Mouse (Mus musculus) intestine, postnatal 0 days (tissue): ENCODE measurements around the gene Gm36079. TPM values are rescaled to one million over a fixed set of nuclear protein-coding genes. Genes with fewer than 3 reads are reported as not detected.
"Not testable (repeated sequence)": the region's sequence is repeated elsewhere in the genome, so short reads cannot be mapped to it uniquely, and the experiment has no call there.

Source experiments
- ATAC-seq: fragments of 200-750 bp; cut with Nextera tagmentation; 2 replicates; pipeline ENCODE4 v1.8.0; 2017; ENCODE audit warnings: mild to moderate bottlenecking, moderate TSS enrichment, moderate library complexity
- H3K27ac ChIP-seq: fragments of 300-500 bp; sonication (generic); 2 replicates; pipeline ENCODE4 v1.5.1; 2014; ENCODE audit warnings: mild to moderate bottlenecking, low read depth, low read length, moderate library complexity
- H3K27me3 ChIP-seq: fragments of 300-500 bp; sonication (generic); replicated peaks from 2 replicates; pipeline ENCODE4 v1.6.1; 2014; ENCODE audit warnings: low read length, mixed read lengths; ENCODE audit not compliant: control insufficient read depth, insufficient read depth
- H3K36me3 ChIP-seq: fragments of 300-500 bp; sonication (generic); 2 replicates; pipeline ENCODE4 v1.6.1; 2014; ENCODE audit warnings: mild to moderate bottlenecking, moderate library complexity; ENCODE audit not compliant: control insufficient read depth, insufficient read depth
- H3K4me1 ChIP-seq: fragments of 300-500 bp; sonication (generic); replicated peaks from 2 replicates; pipeline ENCODE4 v1.6.1; 2014; ENCODE audit warnings: antibody characterized with exemption, low read length, mixed read lengths; ENCODE audit not compliant: control insufficient read depth, insufficient read depth
- H3K4me2 ChIP-seq: fragments of 300-500 bp; sonication (generic); replicated peaks from 2 replicates; pipeline ENCODE4 v1.6.1; 2014; ENCODE audit warnings: low read depth, mild to moderate bottlenecking, moderate library complexity
- H3K4me3 ChIP-seq: fragments of 300-500 bp; sonication (generic); 2 replicates; pipeline ENCODE4 v1.5.1; 2014; ENCODE audit warnings: low read depth, low read length
- H3K9ac ChIP-seq: fragments of 300-500 bp; sonication (generic); 2 replicates; pipeline ENCODE4 v1.6.1; 2014; ENCODE audit warnings: mild to moderate bottlenecking, low read depth, low read length
- H3K9me3 ChIP-seq: fragments of 300-500 bp; sonication (generic); 2 replicates; pipeline ENCODE4 v1.6.1; 2016; ENCODE audit warnings: mixed run types; ENCODE audit not compliant: control insufficient read depth
- WGBS: fragments of 180-500 bp; shearing (Covaris S2); extraction: QIAGEN DNeasy Blood & Tissue Kit; methylation state at CpG from one replicate; pipeline ENCODE4 v1.1.7; 2014; 5-methylcytosine and 5-hydroxymethylcytosine counted together
- polyA plus RNA-seq: library from polyadenylated mRNA; unstranded; fragments of >200 nt; fragmentation: Nextera tagmentation; extraction: Ambion mirVana; gene quantifications from 2 replicates; pipeline ENCODE4 v1.2.1, GENCODE M21; 2015

Gene Gm36079
- polyA plus RNA-seq, 1 experiment from 2014 or later, result not detected

DNA sequence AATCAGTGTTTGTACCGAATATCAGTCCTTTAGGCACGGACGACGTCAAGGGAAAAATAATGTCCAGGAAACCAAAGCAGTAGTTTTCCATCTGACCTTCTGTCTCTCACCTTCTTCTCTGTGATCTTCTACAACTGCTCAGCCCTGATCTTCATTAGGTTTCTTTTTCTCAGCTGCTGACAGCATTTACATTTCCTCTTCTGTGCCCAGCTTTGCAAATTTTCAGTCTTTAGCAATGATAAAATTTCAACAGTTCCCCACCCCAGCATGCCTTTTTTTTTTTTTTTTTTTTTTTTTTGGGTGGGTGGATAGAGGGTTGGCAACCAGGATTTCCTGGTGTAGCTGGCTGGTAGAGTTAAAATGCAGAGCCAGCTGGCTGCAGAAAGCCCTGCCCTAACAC lies 27.6 kb downstream of the Gm36079 start:
- H3K4me3 ChIP-seq, H3K9ac ChIP-seq, H3K36me3 ChIP-seq, H3K4me1 ChIP-seq, H3K4me2 ChIP-seq, H3K27ac ChIP-seq, H3K9me3 ChIP-seq, ATAC-seq, H3K27me3 ChIP-seq: not testable (repeated sequence)
- WGBS, result no CpG with 5 or more reads among the region's 4 CpGs

DNA sequence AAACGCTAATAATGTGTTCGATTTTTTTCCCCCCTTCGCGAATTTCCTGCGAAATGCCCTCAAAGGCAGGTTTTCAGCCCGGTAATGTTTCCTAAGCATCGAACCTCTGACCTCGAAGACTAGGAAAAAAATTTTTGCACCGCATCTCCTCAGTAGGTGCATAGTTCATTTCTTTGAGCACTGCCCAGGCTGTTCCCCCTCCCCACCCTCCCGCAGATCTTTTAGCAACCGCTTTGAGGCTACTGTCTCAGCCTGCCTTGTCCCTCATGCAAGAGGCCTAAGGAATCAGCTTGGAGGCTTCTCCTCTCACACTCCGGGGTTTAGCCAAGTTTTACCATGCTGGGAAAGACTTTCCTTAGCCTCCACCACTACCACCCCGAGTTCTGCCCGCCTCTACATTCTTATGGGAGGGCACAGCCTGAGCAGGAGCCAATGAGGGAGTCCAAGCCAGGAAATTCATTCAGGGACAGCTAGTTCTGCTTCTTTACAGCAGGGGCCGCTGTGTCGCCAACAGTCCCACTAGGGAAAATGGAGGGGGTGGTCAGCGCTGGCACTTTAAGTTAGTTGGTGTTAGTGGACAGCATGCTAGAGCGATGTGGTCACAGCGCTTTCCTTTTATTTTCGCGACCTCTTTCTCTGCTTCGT lies 28.2 kb downstream of the Gm36079 start:
- not testable (repeated sequence) for ATAC-seq, H3K4me3 ChIP-seq

DNA sequence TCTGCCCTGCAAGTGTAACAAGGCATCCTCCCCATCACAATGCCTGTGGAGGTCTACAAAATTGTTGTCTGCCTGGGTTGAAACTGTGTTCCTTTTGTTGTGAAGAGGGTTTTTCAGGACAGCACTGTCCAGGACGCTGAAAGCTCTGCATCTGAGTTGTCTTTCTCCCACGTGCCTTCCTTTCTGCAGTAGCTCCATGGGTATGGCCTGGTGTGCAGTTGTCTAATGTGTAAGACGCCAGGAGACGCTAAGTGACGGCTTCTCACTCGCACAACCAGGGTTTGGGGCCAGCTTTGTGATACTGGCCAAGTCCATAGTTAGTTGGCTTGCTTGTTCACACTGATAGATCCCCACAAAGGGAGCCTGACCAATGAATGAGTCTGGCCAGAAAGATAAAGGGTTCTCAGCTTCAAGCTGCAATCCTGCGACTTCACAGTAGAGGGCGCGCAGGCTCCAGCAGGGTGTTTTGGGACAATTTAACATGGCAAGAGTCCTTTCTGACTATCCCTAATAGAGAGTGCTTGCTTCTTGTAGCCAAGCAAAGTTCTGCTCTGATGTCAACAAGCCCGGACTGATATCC lies 34.8 kb downstream of the Gm36079 start:
- not testable (repeated sequence) for H3K36me3 ChIP-seq, H3K27me3 ChIP-seq, H3K4me2 ChIP-seq, H3K9me3 ChIP-seq, H3K27ac ChIP-seq, H3K4me3 ChIP-seq, ATAC-seq, H3K4me1 ChIP-seq, H3K9ac ChIP-seq
- WGBS, result no CpG with 5 or more reads among the region's 10 CpGs

More for the DNA sequence above, 28.2 kb downstream of the Gm36079 start:
- H3K4me1 ChIP-seq, H3K9ac ChIP-seq, H3K4me2 ChIP-seq, H3K9me3 ChIP-seq, H3K27me3 ChIP-seq, H3K27ac ChIP-seq, H3K36me3 ChIP-seq: not testable (repeated sequence)
- WGBS, result no CpG with 5 or more reads among the region's 22 CpGs

DNA sequence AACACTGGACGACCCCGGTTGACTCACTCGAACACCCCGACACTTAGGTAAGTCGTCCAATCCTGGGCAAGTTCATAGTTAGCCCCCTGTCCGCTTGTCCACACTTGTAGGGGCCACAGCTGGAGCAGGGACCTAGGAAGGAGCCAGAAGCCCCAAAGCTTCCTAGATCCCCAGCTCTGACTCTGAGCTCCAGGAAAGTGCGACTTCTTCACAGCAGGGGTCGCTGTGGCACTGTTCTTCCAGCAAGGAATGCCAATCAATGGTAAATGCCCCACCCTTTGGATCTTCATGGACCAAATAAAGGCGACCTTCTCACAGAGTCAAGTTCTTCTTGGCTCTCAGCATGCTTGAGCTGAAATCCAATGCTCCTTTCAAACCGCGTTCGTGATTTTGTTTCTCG lies 35.5 kb downstream of the Gm36079 start:
- not testable (repeated sequence) for H3K27ac ChIP-seq, ATAC-seq, H3K27me3 ChIP-seq, H3K9ac ChIP-seq, H3K4me2 ChIP-seq, H3K9me3 ChIP-seq, H3K4me1 ChIP-seq, H3K36me3 ChIP-seq, H3K4me3 ChIP-seq
- no CpG with 5 or more reads among the region's 13 CpGs for WGBS

Other genes with a start within 250 kb of the Gm36079 start
- gene Zfp131, start 236.1 kb downstream of the Gm36079 start, polyA plus RNA-seq, result 12.9 and 15.4 TPM in 2 replicates
- gene AF067063, start 196.8 kb downstream of the Gm36079 start, polyA plus RNA-seq, result not detected in 2 replicates
- gene D13Ertd608e, start 191.0 kb downstream of the Gm36079 start, polyA plus RNA-seq, result not detected in 2 replicates
- gene Tcstv1, start 132.2 kb downstream of the Gm36079 start, polyA plus RNA-seq, result not detected in 2 replicates
- not detected in 2 replicates for gene Gm21761, start 97.7 kb downstream of the Gm36079 start, polyA plus RNA-seq
- not detected in 2 replicates for gene B020031M17Rik, start 76.2 kb downstream of the Gm36079 start, polyA plus RNA-seq
- gene Gm21188, start 25.2 kb upstream of the Gm36079 start, polyA plus RNA-seq, result 0.10 TPM in 1 of 2 replicates, not detected in the other
- gene Gm20767, start 113.2 kb upstream of the Gm36079 start, polyA plus RNA-seq, result not detected in 2 replicates
- not detected in 2 replicates for gene Gm21818, start 145.4 kb upstream of the Gm36079 start, polyA plus RNA-seq
- gene Gm21762, start 188.9 kb upstream of the Gm36079 start, polyA plus RNA-seq, result not detected in 2 replicates
- not detected in 2 replicates for gene Gm21731, start 212.1 kb upstream of the Gm36079 start, polyA plus RNA-seq
- not detected in 2 replicates for gene AF067061, start 236.1 kb upstream of the Gm36079 start, polyA plus RNA-seq